Mouse (Mus musculus) stomach, postnatal 0 days (tissue): ENCODE measurements around the gene Esr1. TPM values are rescaled to one million over a fixed set of nuclear protein-coding genes. Genes with fewer than 3 reads are reported as not detected.

Experiments used
- ATAC-seq: fragments of 200-750 bp; cut with Nextera tagmentation; 2 replicates; pipeline ENCODE4 v1.8.0; 2017; ENCODE audit not compliant: low FRiP score, low TSS enrichment
- DNase-seq: peaks from one replicate; pipeline ENCODE4 v3.0.0-alpha.2; 2016; ENCODE audit warnings: low spot score
- H3K27ac ChIP-seq: fragments of 300-500 bp; sonication (generic); replicated peaks from 2 replicates; pipeline ENCODE4 v1.5.1; 2014; ENCODE audit warnings: mild to moderate bottlenecking, control low read depth
- H3K27me3 ChIP-seq: fragments of 300-500 bp; sonication (generic); 2 replicates; pipeline ENCODE4 v1.6.1; 2014; ENCODE audit warnings: low read length; ENCODE audit not compliant: control insufficient read depth, insufficient read depth
- H3K36me3 ChIP-seq: fragments of 300-500 bp; sonication (generic); 2 replicates; pipeline ENCODE4 v1.6.1; 2014; ENCODE audit warnings: low read length, mixed read lengths; ENCODE audit not compliant: control insufficient read depth, insufficient read depth
- H3K4me1 ChIP-seq: fragments of 300-500 bp; sonication (generic); replicated peaks from 2 replicates; pipeline ENCODE4 v1.6.1; 2014; ENCODE audit warnings: antibody characterized with exemption; ENCODE audit not compliant: control insufficient read depth, insufficient read depth
- H3K4me2 ChIP-seq: fragments of 300-500 bp; sonication (generic); replicated peaks from 2 replicates; pipeline ENCODE4 v1.6.1; 2014; ENCODE audit warnings: low read depth, mild to moderate bottlenecking, control low read depth, moderate library complexity
- H3K4me3 ChIP-seq: fragments of 300-500 bp; sonication (generic); 2 replicates; pipeline ENCODE4 v1.5.1; 2014; ENCODE audit warnings: low read depth, low read length, control low read depth
- H3K9ac ChIP-seq: fragments of 300-500 bp; sonication (generic); 2 replicates; pipeline ENCODE4 v1.6.1; 2014; ENCODE audit warnings: mild to moderate bottlenecking, low read length, control low read depth, mixed read lengths
- H3K9me3 ChIP-seq: fragments of 300-500 bp; sonication (generic); 2 replicates; pipeline ENCODE4 v1.6.1; 2016; ENCODE audit warnings: low read length; ENCODE audit not compliant: control insufficient read depth
- CTCF ChIP-seq: IDR thresholded peaks from 2 replicates; pipeline ENCODE4 v1.5.1; 2016; ENCODE audit warnings: antibody characterized with exemption, low read depth, mild to moderate bottlenecking, moderate library complexity
- EP300 ChIP-seq: optimal IDR thresholded peaks from 2 replicates; pipeline ENCODE3; 2016; ENCODE audit warnings: antibody characterized with exemption
- WGBS: fragments of 180-500 bp; shearing (Covaris S2); extraction: QIAGEN DNeasy Blood & Tissue Kit; methylation state at CpG from one replicate; pipeline ENCODE4 v1.1.7; 2014; 5-methylcytosine and 5-hydroxymethylcytosine counted together
- polyA plus RNA-seq: library from polyadenylated mRNA; unstranded; fragments of >200 nt; fragmentation: Nextera tagmentation; extraction: Ambion mirVana; gene quantifications from 2 replicates; pipeline ENCODE4 v1.2.1, GENCODE M21; 2015

The Esr1 gene
- polyA plus RNA-seq, 1 experiment from 2014 or later = 0.57 TPM

DNA sequence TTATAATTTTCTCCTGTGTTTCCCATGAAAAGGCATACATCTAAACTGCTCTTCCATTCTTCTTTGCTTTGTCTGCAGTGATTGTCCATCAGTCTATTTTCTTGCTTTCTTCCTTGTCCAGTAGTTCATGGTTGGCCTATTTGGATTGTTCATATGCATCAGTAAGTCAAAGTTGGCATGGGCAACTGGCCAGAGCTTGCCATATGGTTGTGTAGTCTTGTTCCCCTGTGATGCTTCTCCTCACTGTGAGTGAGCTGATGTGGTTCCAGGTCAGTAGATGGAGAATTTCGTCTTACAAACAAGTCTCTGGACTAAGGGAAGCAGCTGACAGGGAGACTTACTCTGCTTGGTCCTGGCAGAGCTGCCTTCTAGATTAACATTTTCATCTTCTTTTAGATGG, 270.0 kb downstream of the Esr1 start:
- TF ChIP-seq EP300 (no peak), CTCF (no peak)
- 82% methylated on average over 1 of the region's 1 CpGs for WGBS
- Histone ChIP-seq H3K9ac (no peak overlapping the region), H3K4me2 (no peak overlapping the region), H3K36me3 (no peaks in the 10 kb centered on the region), H3K4me1 (no peaks in the 10 kb centered on the region), H3K27ac (no peak overlapping the region), H3K27me3 (no peaks in the 10 kb centered on the region), H3K9me3 (no peaks in the 10 kb centered on the region), H3K4me3 (no peak overlapping the region)
- no peak for ATAC-seq
- no peak for DNase-seq

GRCm38 (mm10) chr10:4885506-4885905, 274.1 kb downstream of the Esr1 start:
- Histone ChIP-seq H3K27me3 (no peaks in the 10 kb centered on the region), H3K9ac (no peak overlapping the region), H3K4me3 (no peak overlapping the region), H3K9me3 (no peaks in the 10 kb centered on the region), H3K36me3 (no peaks in the 10 kb centered on the region), H3K27ac (no peak overlapping the region), H3K4me1 (no peaks in the 10 kb centered on the region), H3K4me2 (no peak overlapping the region)
- DNase-seq (no peak), ATAC-seq (no peak)
- TF ChIP-seq CTCF = no peak
- TF ChIP-seq EP300 = no peak
- 70% methylated on average over 3 of the region's 3 CpGs for WGBS

GRCm38 (mm10) chr10:4885961-4886360, 274.6 kb downstream of the Esr1 start:
- Histone ChIP-seq H3K4me3 (no peak overlapping the region), H3K9me3 (no peaks in the 10 kb centered on the region), H3K4me2 (no peak overlapping the region), H3K27ac (no peak overlapping the region), H3K9ac (no peak overlapping the region), H3K27me3 (no peaks in the 10 kb centered on the region), H3K4me1 (no peaks in the 10 kb centered on the region), H3K36me3 (no peaks in the 10 kb centered on the region)
- no peak for TF ChIP-seq EP300
- TF ChIP-seq CTCF = no peak
- no peak for DNase-seq
- 81% methylated on average over 8 of the region's 8 CpGs for WGBS
- ATAC-seq = no peak

DNA sequence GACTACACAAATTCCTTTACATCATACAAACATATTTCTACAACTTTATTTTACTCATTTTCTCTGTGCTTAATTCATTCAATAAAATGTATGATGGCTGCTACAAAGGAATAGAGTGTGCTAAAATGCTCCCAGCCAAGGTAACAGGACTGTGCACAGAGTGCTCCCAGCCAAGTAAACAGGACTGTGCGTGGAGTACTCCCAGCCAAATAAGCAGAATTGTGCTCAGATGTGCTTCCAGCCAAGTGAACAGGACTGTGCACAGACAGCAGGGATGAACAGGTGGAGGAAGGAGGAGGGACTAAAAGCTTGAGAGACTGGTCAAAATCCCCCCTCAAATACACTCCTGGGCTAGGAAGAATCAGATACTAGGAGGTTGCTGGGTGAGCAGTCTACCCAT, 282.1 kb downstream of the Esr1 start:
- H3K9me3 ChIP-seq = no peaks in the 10 kb centered on the region
- no peak for DNase-seq
- H3K4me1 ChIP-seq = no peaks in the 10 kb centered on the region
- TF ChIP-seq EP300 (no peak), CTCF (no peak)
- H3K27me3 ChIP-seq = no peaks in the 10 kb centered on the region
- H3K4me3 ChIP-seq = no peak overlapping the region
- H3K36me3 ChIP-seq = no peaks in the 10 kb centered on the region
- 54% methylated on average over 1 of the region's 1 CpGs for WGBS
- no peak overlapping the region for H3K9ac ChIP-seq
- no peak for ATAC-seq
- H3K27ac ChIP-seq = no peak overlapping the region
- H3K4me2 ChIP-seq = no peak overlapping the region

GRCm38 (mm10) chr10:4897789-4898188, 286.4 kb downstream of the Esr1 start:
- no peaks in the 10 kb centered on the region for H3K27me3 ChIP-seq
- no peaks in the 10 kb centered on the region for H3K36me3 ChIP-seq
- 63% methylated on average over 4 of the region's 4 CpGs for WGBS
- DNase-seq (no peak), ATAC-seq (no peak)
- H3K4me1 ChIP-seq = no peaks in the 10 kb centered on the region
- no peak overlapping the region for H3K4me3 ChIP-seq
- no peak overlapping the region for H3K4me2 ChIP-seq
- H3K9me3 ChIP-seq = no peaks in the 10 kb centered on the region
- no peak for TF ChIP-seq CTCF
- TF ChIP-seq EP300 = no peak
- no peak overlapping the region for H3K27ac ChIP-seq
- H3K9ac ChIP-seq = no peak overlapping the region

DNA sequence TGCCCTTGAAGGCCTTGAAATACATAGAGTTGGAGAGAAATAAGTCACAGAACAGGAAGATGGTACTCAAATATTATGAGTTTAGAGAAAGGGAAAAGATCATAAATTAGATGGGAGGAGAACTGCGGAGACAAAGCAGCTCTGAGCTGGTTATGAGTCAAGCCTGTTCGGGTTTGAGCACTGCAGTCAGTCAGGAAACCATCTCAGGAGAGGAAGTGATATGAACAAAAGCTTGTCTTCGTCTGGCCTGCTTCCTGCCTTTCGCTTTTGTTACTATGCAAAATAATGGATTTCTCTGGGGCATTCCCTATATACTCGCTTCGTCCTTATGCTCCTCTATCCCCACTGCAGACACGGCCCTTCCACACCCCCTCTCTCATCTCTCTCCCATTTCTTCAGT, 288.9 kb downstream of the Esr1 start:
- H3K36me3 ChIP-seq = no peaks in the 10 kb centered on the region
- H3K4me3 ChIP-seq = no peak overlapping the region
- 67% methylated on average over 7 of the region's 7 CpGs for WGBS
- no peaks in the 10 kb centered on the region for H3K9me3 ChIP-seq
- H3K4me1 ChIP-seq = no peaks in the 10 kb centered on the region
- no peak for TF ChIP-seq EP300
- TF ChIP-seq CTCF = no peak
- H3K4me2 ChIP-seq = no peak overlapping the region
- H3K9ac ChIP-seq = no peak overlapping the region
- H3K27me3 ChIP-seq = no peaks in the 10 kb centered on the region
- DNase-seq = no peak
- no peak overlapping the region for H3K27ac ChIP-seq
- ATAC-seq = no peak
